Mouse (Mus musculus): ENCODE measurements around the gene Lmod2.

GRCm38 (mm10) chr6:24647103-24647691 lies 49.6 kb downstream of the Lmod2 start:
- TF ChIP-seq CTCF (IDR thresholded peaks at IDR 0.05; ENCODE audit: control insufficient read depth, insufficient read depth, low read length) (no peak), POLR2A (IDR thresholded peaks at IDR 0.05; ENCODE audit: borderline replicate concordance, control insufficient read depth, low read depth, low read length) (no peak)
